Mouse (Mus musculus) heart, adult 18-20 months (tissue): ENCODE results near the gene Mpped2. TPM values are rescaled to one million over a fixed set of nuclear protein-coding genes. Genes with fewer than 3 reads are reported as not detected.

Experiments used
- DNase-seq, 2 experiments: peaks; one replicate each; pipeline ENCODE4 v3.0.0; 2021 to 2022; ENCODE audit warnings: mixed read lengths in 1 of 2
- long read RNA-seq, 2 experiments: library from polyadenylated mRNA; stranded (forward); transcript quantifications; one replicate each; pipeline ENCODE4 v2.0.0; 2021
- total RNA-seq, 2 experiments: library from RNA; stranded (reverse); gene quantifications; 2 replicates each; pipeline ENCODE4 v1.2.3; 2021

Mpped2 gene
- 10 to 100 TPM; 18.1 to 18.9 TPM for total RNA-seq
- long read RNA-seq, experiment 1, transcript Mpped2-202 (7 exons, 2,848 nt) = major isoform, 10 of 15 reads
- long read RNA-seq, experiment 1, partial matches to known transcripts = 0 of 15 reads
- long read RNA-seq, experiment 1, other reads (novel, unspliced or antisense) = 5 of 15 reads
- long read RNA-seq, experiment 2, transcript Mpped2-202 (7 exons, 2,848 nt) = major isoform, 6 of 11 reads
- long read RNA-seq, experiment 2, partial matches to known transcripts = 1 of 11 reads
- long read RNA-seq, experiment 2, other reads (novel, unspliced or antisense) = 4 of 11 reads

- DNase-seq = peak; percentile 56 to 67
Observed at GRCm38 (mm10) chr2:106692783-106693701, at the start of gene Mpped2. Gene Mpped2, plus strand, starts transcription at chr2:106693269.

DNA sequence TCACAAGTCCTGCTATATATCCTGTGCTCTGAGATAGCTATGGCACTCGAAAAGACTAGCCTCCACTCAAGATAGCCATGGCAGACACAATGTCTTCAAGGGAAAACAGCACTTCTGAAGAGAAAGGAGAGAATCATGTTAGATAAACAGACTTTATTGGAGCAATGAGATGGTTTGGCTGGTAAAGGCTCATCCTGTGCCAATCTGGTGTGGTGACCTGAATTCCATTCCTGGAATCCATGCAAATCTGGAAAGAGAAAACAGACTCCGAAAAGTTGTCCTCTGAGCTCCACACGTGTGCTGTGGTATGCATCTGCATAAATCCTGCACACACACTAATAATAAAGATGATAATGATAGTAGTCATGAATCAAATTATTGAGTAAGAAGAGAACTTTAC lies 48.3 kb upstream of the Mpped2 start:
- no peak for DNase-seq

DNA sequence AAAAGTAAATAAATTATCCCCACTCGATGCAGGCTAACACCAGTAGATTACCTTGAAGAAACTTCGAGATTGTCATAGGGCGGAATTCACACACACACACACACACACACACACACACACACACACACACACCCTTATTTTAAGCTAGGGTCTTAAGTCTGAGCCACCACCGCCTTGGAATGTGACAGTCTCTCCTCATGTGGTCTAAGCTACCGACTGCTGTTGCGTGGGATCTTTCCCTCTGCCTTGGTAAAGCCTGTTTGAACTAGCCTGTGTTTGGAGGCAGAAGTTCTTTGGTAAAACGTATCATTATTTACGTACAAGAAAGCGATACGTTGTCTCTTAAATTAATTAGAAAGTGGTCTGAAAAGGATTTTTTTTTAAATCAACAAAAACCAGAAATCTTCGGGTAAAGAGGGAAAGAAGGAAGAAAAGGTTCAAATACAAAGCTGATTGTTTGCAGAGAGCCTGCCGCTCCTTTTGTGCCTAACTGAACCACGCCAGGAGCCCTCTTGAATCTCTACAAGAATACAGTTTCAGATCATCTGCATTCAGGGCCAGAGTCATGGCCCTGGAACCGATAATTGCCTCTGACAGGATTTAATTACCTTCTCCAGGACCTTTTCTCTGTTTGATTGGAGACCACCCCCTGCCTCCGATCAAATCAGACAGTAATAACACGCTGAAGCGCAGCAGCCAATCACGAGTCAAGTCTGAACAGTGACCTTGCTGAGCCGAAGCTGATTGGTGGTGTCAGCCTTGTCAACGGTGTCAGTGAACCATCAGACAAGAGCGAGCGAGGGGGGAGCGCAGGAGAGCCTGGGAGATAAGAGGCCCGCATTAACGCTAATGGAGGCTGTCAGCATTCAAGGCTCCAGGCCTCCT lies 43.1 kb upstream of the Mpped2 start:
- DNase-seq = peak; percentile 83 to 86

- DNase-seq = peak; percentile 50 to 58
Observed at GRCm38 (mm10) chr2:106652151-106652550, 40.9 kb upstream of the Mpped2 start.

DNA sequence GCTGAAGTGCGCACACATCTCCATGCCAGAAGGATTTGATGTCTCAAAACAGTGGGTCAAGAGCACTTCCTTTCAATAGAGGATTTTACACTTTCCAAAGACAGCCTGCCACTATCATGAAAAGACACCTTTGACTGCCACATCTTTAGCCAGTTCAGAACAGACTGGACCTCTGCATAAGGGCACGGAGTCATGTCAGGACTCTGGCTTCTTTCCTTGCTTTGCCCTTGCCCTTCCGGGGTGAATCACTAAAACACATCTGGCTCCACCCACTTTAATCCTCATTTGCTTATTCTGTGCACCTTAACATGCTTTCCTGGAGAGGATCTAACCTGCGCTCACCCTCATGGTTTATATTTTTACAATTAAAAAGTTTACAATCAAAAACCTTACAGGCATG lies 40.3 kb upstream of the Mpped2 start:
- peak; percentile 3 to 12 for DNase-seq

DNA sequence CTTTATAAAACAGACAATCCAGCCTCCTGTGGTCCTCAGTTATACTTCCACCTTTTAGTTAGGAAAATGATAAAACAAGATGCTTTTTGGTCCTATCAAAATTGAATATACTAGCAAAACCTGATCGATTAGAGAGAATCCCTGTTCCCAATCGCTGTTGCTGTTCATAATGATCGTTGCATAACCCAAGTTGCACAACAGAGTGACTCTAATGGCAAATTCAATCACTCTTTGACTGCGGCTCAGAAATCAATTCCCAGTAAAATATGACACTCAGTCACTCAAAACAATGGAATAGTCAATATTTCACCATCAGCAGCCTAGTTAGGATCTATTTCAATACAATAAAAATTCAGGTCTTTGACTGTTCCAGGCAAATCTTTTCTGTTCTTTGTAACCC lies 39.8 kb upstream of the Mpped2 start:
- no peak for DNase-seq

- DNase-seq = no peak
Observed at GRCm38 (mm10) chr2:106655271-106655670, 37.8 kb upstream of the Mpped2 start.

GRCm38 (mm10) chr2:106665271-106665670 lies 27.8 kb upstream of the Mpped2 start:
- DNase-seq = no peak

GRCm38 (mm10) chr2:106674319-106674718 lies 18.8 kb upstream of the Mpped2 start:
- DNase-seq = no peak

DNA sequence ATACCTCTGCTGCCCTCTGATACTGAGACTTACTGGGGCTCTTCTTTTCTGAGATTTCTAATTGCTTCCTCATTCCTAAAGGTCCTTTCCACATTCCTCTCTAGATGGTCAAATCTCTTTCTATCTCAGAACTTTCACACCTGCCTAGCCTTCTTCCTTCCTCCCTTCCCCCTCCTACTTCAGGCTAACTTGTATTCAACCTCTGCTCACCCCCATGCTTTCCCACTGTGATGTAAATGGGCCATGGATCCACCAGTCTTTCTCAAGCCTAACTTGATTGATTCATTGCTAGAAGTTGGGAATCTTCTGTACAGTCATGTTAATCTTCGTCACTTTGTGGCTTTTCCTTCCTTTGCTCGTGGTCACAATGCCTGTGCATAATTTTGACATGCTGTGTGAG lies 15.6 kb upstream of the Mpped2 start:
- no peak for DNase-seq

- DNase-seq = no peak
Observed at GRCm38 (mm10) chr2:106679720-106680455, 13.2 kb upstream of the Mpped2 start.

- DNase-seq = no peak
Observed at GRCm38 (mm10) chr2:106683185-106683831, 9.8 kb upstream of the Mpped2 start.

GRCm38 (mm10) chr2:106683832-106684231 lies 9.2 kb upstream of the Mpped2 start:
- DNase-seq = no peak

DNA sequence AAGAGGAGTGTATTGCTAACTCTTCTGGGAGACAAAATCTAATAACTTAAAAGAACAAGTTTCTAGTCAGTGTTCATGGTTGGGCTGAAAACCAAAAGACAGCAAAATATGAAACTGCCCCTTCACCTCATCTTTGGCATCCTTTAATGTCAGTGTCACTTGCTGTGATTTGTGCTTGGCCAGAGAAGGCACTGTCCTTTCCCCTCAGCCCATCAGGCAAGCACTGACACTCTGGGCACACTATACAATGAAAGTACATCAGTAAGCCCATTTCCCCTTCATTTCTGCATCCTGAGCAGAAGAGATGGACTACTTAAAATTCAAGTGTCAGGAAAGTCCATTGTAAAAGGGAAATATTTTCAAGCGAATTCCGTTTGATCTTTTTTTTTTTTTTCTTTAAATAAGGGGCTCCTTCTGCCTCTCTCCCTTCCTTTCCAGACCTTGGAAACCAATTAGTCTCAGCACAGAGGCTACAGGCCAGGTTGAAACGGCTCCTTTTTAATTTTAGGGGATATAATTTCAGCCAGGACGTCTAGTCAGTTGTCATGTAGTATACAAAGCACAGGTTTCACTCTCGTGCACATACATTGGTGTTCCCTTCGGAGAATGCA lies 1.2 kb upstream of the Mpped2 start:
- DNase-seq = no peak

GRCm38 (mm10) chr2:106692405-106692782 lies 675 bp upstream of the Mpped2 start:
- DNase-seq = no peak

- peak; percentile 30 to 61 for DNase-seq
Observed at GRCm38 (mm10) chr2:106693702-106694566, 865 bp downstream of the Mpped2 start.

DNA sequence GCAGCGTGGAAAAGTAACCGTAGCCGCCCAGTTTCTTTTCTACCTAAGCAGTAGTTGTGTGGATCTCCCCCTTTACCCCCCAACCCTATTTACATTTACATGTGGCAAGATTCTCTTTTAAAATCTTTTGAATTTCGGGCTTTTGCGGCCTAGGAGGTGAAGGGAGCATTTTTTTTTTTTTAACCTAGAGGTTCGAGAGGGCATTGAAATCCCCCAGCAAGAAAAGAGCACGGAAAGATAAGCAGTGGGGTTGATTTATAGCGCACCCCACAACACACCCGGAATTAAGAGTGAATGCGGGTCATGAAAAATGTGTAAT lies 1.5 kb downstream of the Mpped2 start:
- DNase-seq = no peak

- DNase-seq = peak; percentile 17 to 54
Observed at GRCm38 (mm10) chr2:106694886-106695733, 2.0 kb downstream of the Mpped2 start.

GRCm38 (mm10) chr2:106695734-106696022 lies 2.6 kb downstream of the Mpped2 start:
- DNase-seq = no peak
